Mouse (Mus musculus): ENCODE measurements at regions not wholly inside any gene's neighbourhood (a gene's known extent, or its start where the extent isn't known, plus 50 kb on each side); places are given as distances from the start of the nearest gene placed in this dataset.

DNA sequence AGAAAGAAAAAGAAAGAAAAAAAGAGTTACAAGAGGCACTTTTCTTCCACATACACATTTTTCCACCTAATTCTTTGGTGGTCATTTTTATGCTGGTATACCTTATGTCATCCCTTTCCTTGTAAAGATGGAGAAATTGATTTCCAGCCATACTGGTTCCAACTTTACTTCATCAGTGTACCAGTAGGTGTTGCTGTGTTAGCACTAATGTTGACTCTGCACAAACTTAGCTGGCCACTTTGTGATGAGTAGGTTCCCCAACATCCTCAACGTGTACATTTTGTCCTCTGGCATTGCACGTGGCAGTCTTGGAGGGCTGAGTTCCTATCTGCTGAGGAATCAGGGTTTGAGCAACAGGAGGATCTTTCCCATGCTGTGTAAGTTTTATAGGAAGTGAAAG, 256.7 kb downstream of the Cetn3 start:
- TF ChIP-seq TCF12 (IDR thresholded peaks at IDR 0.05; ENCODE audit: insufficient read depth, poor library complexity, severe bottlenecking), result no peak
- no peak for TF ChIP-seq POLR2A (IDR thresholded peaks at IDR 0.05; ENCODE audit: insufficient read length, low read depth)
- TF ChIP-seq USF1 (IDR thresholded peaks at IDR 0.05; ENCODE audit: low read depth), result no peak
- no peak for TF ChIP-seq E2F4 (IDR thresholded peaks at IDR 0.05; ENCODE audit: insufficient read depth)
- no peak for TF ChIP-seq MAX (IDR thresholded peaks at IDR 0.05; ENCODE audit: low read depth)
- no peak for TF ChIP-seq MYOG (IDR thresholded peaks at IDR 0.05; ENCODE audit: control insufficient read depth in 1 of 3, insufficient read depth in 1 of 3, insufficient read length in 2 of 3, low read depth in 2 of 3)
- TF ChIP-seq SRF (IDR thresholded peaks at IDR 0.05; ENCODE audit: control insufficient read depth, insufficient read length, low read depth), result no peak
- TF ChIP-seq MYOD1 (IDR thresholded peaks at IDR 0.05; ENCODE audit: control insufficient read depth in 1 of 3, insufficient read length in 2 of 3, low read depth in 2 of 3), result no peak

Measured in myocyte (in vitro differentiated cells).